Comparison of ENCODE assay signal across 7 mouse cellular contexts in the genomic region with DNA sequence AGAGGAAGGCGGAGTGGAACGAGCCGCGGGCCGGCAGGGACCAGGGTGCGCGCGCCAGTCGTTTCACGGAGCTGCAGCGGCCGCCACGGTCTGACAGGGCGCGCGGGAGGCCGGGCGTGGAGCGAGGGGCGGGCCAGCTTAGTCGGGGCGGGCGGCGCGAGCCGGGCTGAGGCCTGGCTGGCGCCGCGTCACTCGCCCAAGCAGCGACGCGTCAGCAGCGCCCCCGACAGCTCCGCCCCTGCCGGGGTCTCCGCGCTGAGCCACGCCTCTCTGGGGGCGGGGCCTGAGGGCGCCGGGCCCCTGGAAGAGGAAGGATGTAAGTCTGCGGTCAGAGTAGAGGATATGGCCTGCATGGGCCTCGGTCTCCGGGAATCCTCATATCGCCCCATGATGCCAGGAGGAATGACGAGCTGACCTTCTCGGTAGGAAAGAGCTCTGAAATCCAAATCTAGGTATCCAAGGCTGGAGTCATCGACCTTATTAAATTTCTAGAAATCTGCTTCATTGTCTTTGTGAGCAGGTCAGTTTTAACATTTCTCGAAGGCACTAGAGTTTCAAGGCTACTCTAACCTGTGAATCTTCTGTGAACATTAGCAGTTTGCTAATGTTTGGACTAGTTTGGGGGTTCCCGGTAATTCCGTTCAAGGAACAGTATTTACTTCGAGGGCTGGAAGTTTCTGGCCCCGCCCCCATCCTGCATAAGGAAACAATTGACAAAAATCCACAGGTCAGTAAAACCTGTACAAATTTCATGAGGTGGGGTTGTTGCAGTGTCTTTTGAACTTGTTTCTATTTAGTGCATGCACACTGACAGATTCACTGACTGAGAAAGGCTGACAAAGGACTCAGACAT. TPM values are rescaled to one million over a fixed set of nuclear protein-coding genes. Genes with fewer than 3 reads are reported as not detected.
DNase-seq lines count a peak whose midpoint lies in the region; ATAC-seq lines count a peak whose summit lies in the region.

A gene (minus strand): TSS at position 228 of the 853 bp plus-strand sequence.

- peaks cover 3% of the 10 kb centered on the region; the same call in 1 of the 2 replicates for H3K36me3 ChIP-seq in embryonic facial prominence, embryonic 10.5 days (replicated peaks)
- peaks cover 2% of the 10 kb centered on the region; the same call in 1 of the 2 replicates for H3K36me3 ChIP-seq in limb, embryonic 10.5 days
- peaks cover 3% of the 10 kb centered on the region for H3K36me3 ChIP-seq in midbrain, embryonic 13.5 days

- peak within 1 kb of the TSS; percentile 86 for H3K27ac ChIP-seq in embryonic facial prominence, embryonic 10.5 days (replicated peaks)
- H3K27ac ChIP-seq in limb, embryonic 10.5 days = peak within 1 kb of the TSS; percentile 86
- peak within 1 kb of the TSS; percentile 74 for H3K27ac ChIP-seq in midbrain, embryonic 13.5 days

- peak within 1 kb of the TSS; percentile 88 for H3K9ac ChIP-seq in midbrain, embryonic 13.5 days (replicated peaks)

- H3K4me1 ChIP-seq in embryonic facial prominence, embryonic 10.5 days = peaks cover 15% of the 10 kb centered on the region
- peaks cover 22% of the 10 kb centered on the region for H3K4me1 ChIP-seq in limb, embryonic 10.5 days
- peaks cover 10% of the 10 kb centered on the region for H3K4me1 ChIP-seq in midbrain, embryonic 13.5 days (replicated peaks)

- peak; percentile 94 for ATAC-seq in granulocyte monocyte progenitor cell, adult 5-6 weeks (replicated peaks; ENCODE audit: poor library complexity, severe bottlenecking)
- peak; percentile 100 for ATAC-seq in midbrain, embryonic 13.5 days

- 4% methylated on average over 55 of the region's 55 CpGs for WGBS in embryonic facial prominence, embryonic 10.5 days
- WGBS in limb, embryonic 10.5 days = 4% methylated on average over 55 of the region's 55 CpGs
- WGBS in midbrain, embryonic 13.5 days = 4% methylated on average over 49 of the region's 55 CpGs

- no peaks in the 10 kb centered on the region for H3K9me3 ChIP-seq in embryonic facial prominence, embryonic 10.5 days
- H3K9me3 ChIP-seq in limb, embryonic 10.5 days (replicated peaks) = no peaks in the 10 kb centered on the region
- no peaks in the 10 kb centered on the region for H3K9me3 ChIP-seq in midbrain, embryonic 13.5 days

- H3K27me3 ChIP-seq in embryonic facial prominence, embryonic 10.5 days (replicated peaks; ENCODE audit: low read depth, poor library complexity, severe bottlenecking) = no peaks in the 10 kb centered on the region
- no peaks in the 10 kb centered on the region for H3K27me3 ChIP-seq in limb, embryonic 10.5 days (ENCODE audit: low read depth, poor library complexity, severe bottlenecking)
- H3K27me3 ChIP-seq in midbrain, embryonic 13.5 days = no peaks in the 10 kb centered on the region

- peak within 1 kb of the TSS; percentile 88 for H3K4me2 ChIP-seq in midbrain, embryonic 13.5 days (replicated peaks)

- peak; percentile 96 for DNase-seq in adrenal gland, postnatal 10 days
- peak; percentile 96 for DNase-seq in embryonic facial prominence, embryonic 10.5 days (ENCODE audit: low spot score)
- peak; percentile 95 for DNase-seq in kidney, adult 11 months
- DNase-seq in limb, embryonic 10.5 days (ENCODE audit: low spot score) = peak; percentile 94
- DNase-seq in spleen, adult 12 weeks (ENCODE audit: low spot score) = peak; percentile 81

- peak within 1 kb of the TSS; percentile 95 for H3K4me3 ChIP-seq in embryonic facial prominence, embryonic 10.5 days
- peak within 1 kb of the TSS; percentile 71 for H3K4me3 ChIP-seq in limb, embryonic 10.5 days
- peak within 1 kb of the TSS; percentile 79 for H3K4me3 ChIP-seq in midbrain, embryonic 13.5 days (replicated peaks)

RNA-seq across cellular contexts. Expression of the gene that starts here (rescaled TPM):
- total RNA-seq in adrenal gland, postnatal 10 days (2021) = 1 to 10 TPM; 5.5 to 8.8 TPM
- 27.1 and 29.7 TPM in 2 replicates for polyA plus RNA-seq in embryonic facial prominence, embryonic 10.5 days (2016; fragmentation: Nextera tagmentation; extraction: Ambion mirVana)
- total RNA-seq in granulocyte monocyte progenitor cell, adult 5-6 weeks (2014; fragmentation: Nextera tagmentation) = 19.0 and 21.5 TPM in 2 replicates
- total RNA-seq in granulocyte monocyte progenitor cell, adult 5-6 weeks (2017) = 23.6 and 32.2 TPM in 2 replicates
- polyA plus RNA-seq in limb, embryonic 10.5 days (2016; fragmentation: Nextera tagmentation; extraction: Ambion mirVana) = 19.6 and 22.9 TPM in 2 replicates
- polyA plus RNA-seq in midbrain, embryonic 13.5 days (2015; fragmentation: Nextera tagmentation; extraction: Ambion mirVana) = 26.5 and 27.3 TPM in 2 replicates

Comparison
In these comparisons a context has a peak if more than half of its experiments do, and no peak if none do; other contexts are left out.
1. Peak in every context shown above with its lines: DNase-seq, ATAC-seq, H3K4me3 ChIP-seq and H3K27ac ChIP-seq.